Mouse (Mus musculus) small intestine, adult 2 months (tissue): ENCODE results near the gene Tmem30b. TPM values are rescaled to one million over a fixed set of nuclear protein-coding genes. Genes with fewer than 3 reads are reported as not detected.

Experiments
- H3K27ac ChIP-seq: fragments of 200-500 bp; 2 replicates; pipeline ENCODE4 v1.5.1; 2012; ENCODE audit warnings: low read depth, low read length, control low read depth, inconsistent platforms; ENCODE audit not compliant: insufficient read depth
- H3K27me3 ChIP-seq: fragments of 200-500 bp; 2 replicates; pipeline ENCODE4 v1.6.1; 2012; ENCODE audit warnings: mild to moderate bottlenecking, moderate library complexity, low read length, inconsistent platforms; ENCODE audit not compliant: control insufficient read depth, insufficient read depth
- H3K36me3 ChIP-seq: fragments of 200-500 bp; 2 replicates; pipeline ENCODE4 v1.6.1; 2012; ENCODE audit warnings: mild to moderate bottlenecking, low read length, control low read depth, inconsistent platforms; ENCODE audit not compliant: control insufficient read depth, insufficient read depth
- H3K4me1 ChIP-seq: fragments of 200-500 bp; 2 replicates; pipeline ENCODE4 v1.6.1; 2012; ENCODE audit warnings: low read length, inconsistent platforms, mixed read lengths; ENCODE audit not compliant: control insufficient read depth, insufficient read depth, insufficient read length
- H3K4me3 ChIP-seq: fragments of 200-500 bp; 2 replicates; pipeline ENCODE4 v1.5.1; 2012; ENCODE audit warnings: low read depth, mild to moderate bottlenecking, control low read depth, inconsistent platforms, low read length, moderate library complexity
- CTCF ChIP-seq: fragments of 200-500 bp; IDR thresholded peaks from 2 replicates; pipeline ENCODE4 v1.5.1; 2012; ENCODE audit warnings: low read depth, mild to moderate bottlenecking, control low read depth, inconsistent platforms, low read length, moderate library complexity, mixed read lengths; ENCODE audit not compliant: insufficient replicate concordance, insufficient read length; ENCODE audit errors: extremely low read depth
- POLR2A ChIP-seq: fragments of 200-500 bp; IDR thresholded peaks from 2 replicates; pipeline ENCODE4 v1.6.1; 2012; ENCODE audit warnings: low read depth, mild to moderate bottlenecking, control low read depth, inconsistent platforms, low read length, moderate library complexity
- WGBS: fragments of 180-500 bp; shearing (Covaris S2); methylation state at CpG from one replicate; pipeline ENCODE4 v1.1.7; 2018; 5-methylcytosine and 5-hydroxymethylcytosine counted together
- polyA plus RNA-seq: library from polyadenylated mRNA; depleted of rRNA; stranded (reverse); fragments of >200 nt; gene quantifications from 2 replicates; pipeline ENCODE4 v1.2.3, GENCODE M21; 2012; rRNA removed

Tmem30b gene
- 123 and 184 TPM in 2 replicates for polyA plus RNA-seq

GRCm38 (mm10) chr12:73546086-73546711 lies at the start of gene Tmem30b:
Gene Tmem30b (minus strand): TSS chr12:73546392.
- Histone ChIP-seq H3K4me3 (peak within 1 kb of the TSS; percentile 90), H3K27ac (peak within 1 kb of the TSS; percentile 94), H3K36me3 (no peaks in the 10 kb centered on the region), H3K4me1 (peaks cover 15% of the 10 kb centered on the region), H3K27me3 (0 out of 2 replicates have a peak, but pooled peaks cover 4% of the 10 kb centered on the region)
- 2% methylated on average over 60 of the region's 61 CpGs for WGBS
- TF ChIP-seq POLR2A (peak; percentile 58; the same call in 1 of the 2 replicates), CTCF (no peak)

GRCm38 (mm10) chr12:73595226-73595625 lies 49.0 kb upstream of the Tmem30b start:
- Histone ChIP-seq H3K27ac (no peak overlapping the region), H3K27me3 (no peaks in the 10 kb centered on the region), H3K4me3 (no peak overlapping the region), H3K36me3 (no peaks in the 10 kb centered on the region), H3K4me1 (no peaks in the 10 kb centered on the region)
- TF ChIP-seq CTCF (no peak), POLR2A (no peak)
- WGBS: 64% methylated on average over 8 of the region's 8 CpGs

- H3K4me1 ChIP-seq: no peaks in the 10 kb centered on the region
Measured at GRCm38 (mm10) chr12:73594177-73594745, 48.1 kb upstream of the Tmem30b start.

GRCm38 (mm10) chr12:73593021-73593798 lies 47.0 kb upstream of the Tmem30b start:
- Histone ChIP-seq H3K4me3 (no peak overlapping the region), H3K4me1 (no peaks in the 10 kb centered on the region), H3K36me3 (no peaks in the 10 kb centered on the region), H3K27me3 (no peaks in the 10 kb centered on the region), H3K27ac (peak overlapping the region; percentile 5)
- TF ChIP-seq POLR2A (no peak), CTCF (no peak)
- WGBS: 54% methylated on average over 12 of the region's 12 CpGs

More at GRCm38 (mm10) chr12:73594177-73594745, 48.1 kb upstream of the Tmem30b start:
- Histone ChIP-seq H3K4me3 (no peak overlapping the region), H3K27me3 (no peaks in the 10 kb centered on the region), H3K27ac (peak overlapping the region; percentile 5; the same call in 1 of the 2 replicates), H3K36me3 (no peaks in the 10 kb centered on the region)
- TF ChIP-seq POLR2A: no peak
- 71% methylated on average over 9 of the region's 9 CpGs for WGBS

- Histone ChIP-seq H3K27me3 (no peaks in the 10 kb centered on the region), H3K4me3 (no peak overlapping the region), H3K27ac (0 out of 2 replicates have a peak overlapping the region, but pooled peaks have one; percentile 28), H3K36me3 (no peaks in the 10 kb centered on the region), H3K4me1 (no peaks in the 10 kb centered on the region)
- WGBS: 55% methylated on average over 11 of the region's 11 CpGs
- TF ChIP-seq CTCF (no peak), POLR2A (no peak)
Measured at GRCm38 (mm10) chr12:73591625-73592024, 45.4 kb upstream of the Tmem30b start.

- Histone ChIP-seq H3K27me3 (peaks cover 4% of the 10 kb centered on the region; the same call in 1 of the 2 replicates), H3K36me3 (no peaks in the 10 kb centered on the region), H3K4me1 (no peaks in the 10 kb centered on the region), H3K4me3 (no peak overlapping the region), H3K27ac (peak overlapping the region; percentile 40; the same call in 1 of the 2 replicates)
- WGBS: 76% methylated on average over 15 of the region's 15 CpGs
- TF ChIP-seq POLR2A (no peak), CTCF (no peak)
Measured at GRCm38 (mm10) chr12:73590627-73591276, 44.6 kb upstream of the Tmem30b start.

GRCm38 (mm10) chr12:73587262-73587661 lies 41.1 kb upstream of the Tmem30b start:
- 59% methylated on average over 3 of the region's 3 CpGs for WGBS
- peaks cover 18% of the 10 kb centered on the region for H3K27me3 ChIP-seq
- TF ChIP-seq POLR2A (no peak), CTCF (no peak)
- no peak overlapping the region for H3K4me3 ChIP-seq
- H3K36me3 ChIP-seq: no peaks in the 10 kb centered on the region
- no peak overlapping the region for H3K27ac ChIP-seq
- H3K4me1 ChIP-seq: peaks cover 6% of the 10 kb centered on the region
